In genomic region chr15:82177743-82178290, GRCm38 (mm10) we compare ENCODE assay signal across 29 mouse cellular contexts. TPM values are rescaled to one million over a fixed set of nuclear protein-coding genes. Genes with fewer than 3 reads are reported as not detected.
DNase-seq lines count a peak whose midpoint lies in the region; ATAC-seq lines count a peak whose summit lies in the region.
"Had no signal": no experiment of that assay in that cellular context is flagged by ENCODE, and none has a peak within 500 bp of the region (broad histone marks: within the 10 kb centered on the region; RNA-seq: fewer than 3 reads in every experiment).

No protein-coding gene starts in this region.

- peaks cover 97% of the 10 kb centered on the region for H3K36me3 ChIP-seq in hindbrain, embryonic 13.5 days
- H3K36me3 ChIP-seq in hindbrain, embryonic 12.5 days: peaks cover 95% of the 10 kb centered on the region
- peaks cover 85% of the 10 kb centered on the region for H3K36me3 ChIP-seq in hindbrain, embryonic 16.5 days (ENCODE audit: control insufficient read depth, insufficient read depth, low read length)
- H3K36me3 ChIP-seq in hindbrain, embryonic 11.5 days (ENCODE audit: control insufficient read depth, insufficient read depth, low read length): peaks cover 64% of the 10 kb centered on the region
- peaks cover 90% of the 10 kb centered on the region for H3K36me3 ChIP-seq in neural tube, embryonic 15.5 days

- H3K9me3 ChIP-seq in hindbrain, embryonic 13.5 days: 0 out of 2 replicates have a peak, but pooled peaks cover 5% of the 10 kb centered on the region
- H3K9me3 ChIP-seq in hindbrain, embryonic 12.5 days (replicated peaks): peaks cover 6% of the 10 kb centered on the region; the same call in 1 of the 2 replicates
- H3K9me3 ChIP-seq in hindbrain, embryonic 16.5 days (ENCODE audit: control insufficient read depth, low read length): no peaks in the 10 kb centered on the region
- H3K9me3 ChIP-seq in hindbrain, embryonic 11.5 days (ENCODE audit: control insufficient read depth, low read length): peaks cover 3% of the 10 kb centered on the region; the same call in 1 of the 2 replicates
- 0 out of 2 replicates have a peak, but pooled peaks cover 2% of the 10 kb centered on the region for H3K9me3 ChIP-seq in neural tube, embryonic 15.5 days (replicated peaks)
- H3K9me3 ChIP-seq: forebrain, embryonic 15.5 days had no signal

- H3K4me2 ChIP-seq in hindbrain, embryonic 13.5 days: no peak overlapping the region
- H3K4me2 ChIP-seq in hindbrain, embryonic 12.5 days (replicated peaks): no peak overlapping the region
- no peak overlapping the region for H3K4me2 ChIP-seq in hindbrain, embryonic 16.5 days (ENCODE audit: low read length)
- no peak overlapping the region for H3K4me2 ChIP-seq in hindbrain, embryonic 11.5 days (replicated peaks; ENCODE audit: low read depth, low read length)
- H3K4me2 ChIP-seq in neural tube, embryonic 15.5 days: no peak overlapping the region
- H3K4me2 ChIP-seq: embryonic facial prominence, embryonic 13.5 days; forebrain, embryonic 12.5 days; forebrain, embryonic 15.5 days had no signal

- H3K4me3 ChIP-seq in hindbrain, embryonic 13.5 days: no peak overlapping the region
- H3K4me3 ChIP-seq in hindbrain, embryonic 12.5 days: no peak overlapping the region
- H3K4me3 ChIP-seq in hindbrain, embryonic 16.5 days (ENCODE audit: low read length): no peak overlapping the region
- no peak overlapping the region for H3K4me3 ChIP-seq in hindbrain, embryonic 11.5 days (ENCODE audit: low read depth, low read length)
- no peak overlapping the region for H3K4me3 ChIP-seq in neural tube, embryonic 15.5 days (replicated peaks)
- H3K4me3 ChIP-seq: embryonic facial prominence, embryonic 10.5 days; embryonic facial prominence, embryonic 13.5 days; erythroblast, embryonic 14.5 days; forebrain, embryonic 12.5 days; forebrain, embryonic 15.5 days; heart, adult 2 months; heart, embryonic 10.5 days had no signal

- H3K27ac ChIP-seq in hindbrain, embryonic 13.5 days: peak overlapping the region; percentile 41; the same call in 1 of the 2 replicates
- no peak overlapping the region for H3K27ac ChIP-seq in hindbrain, embryonic 12.5 days
- no peak overlapping the region for H3K27ac ChIP-seq in hindbrain, embryonic 16.5 days (ENCODE audit: low read depth, low read length)
- no peak overlapping the region for H3K27ac ChIP-seq in hindbrain, embryonic 11.5 days (ENCODE audit: low read depth, low read length)
- peak overlapping the region; percentile 33; the same call in 1 of the 2 replicates for H3K27ac ChIP-seq in neural tube, embryonic 15.5 days (replicated peaks)
- H3K27ac ChIP-seq: embryonic facial prominence, embryonic 10.5 days; embryonic facial prominence, embryonic 13.5 days; forebrain, embryonic 12.5 days; forebrain, embryonic 15.5 days; heart, adult 2 months; heart, embryonic 10.5 days had no signal

- H3K9ac ChIP-seq in hindbrain, embryonic 13.5 days: no peak overlapping the region
- H3K9ac ChIP-seq in hindbrain, embryonic 12.5 days: no peak overlapping the region
- no peak overlapping the region; the same call in 1 of the 2 replicates for H3K9ac ChIP-seq in hindbrain, embryonic 16.5 days (ENCODE audit: low read depth, low read length)
- no peak overlapping the region for H3K9ac ChIP-seq in hindbrain, embryonic 11.5 days (ENCODE audit: low read depth, low read length)
- no peak overlapping the region for H3K9ac ChIP-seq in neural tube, embryonic 15.5 days (replicated peaks)
- H3K9ac ChIP-seq: embryonic facial prominence, embryonic 13.5 days; forebrain, embryonic 12.5 days; forebrain, embryonic 15.5 days had no signal

- H3K27me3 ChIP-seq in hindbrain, embryonic 13.5 days: no peaks in the 10 kb centered on the region
- H3K27me3 ChIP-seq in hindbrain, embryonic 12.5 days: no peaks in the 10 kb centered on the region
- H3K27me3 ChIP-seq in hindbrain, embryonic 16.5 days (replicated peaks; ENCODE audit: control insufficient read depth, insufficient read depth, low read length): no peaks in the 10 kb centered on the region
- H3K27me3 ChIP-seq in hindbrain, embryonic 11.5 days (ENCODE audit: control insufficient read depth, insufficient read depth, low read length): no peaks in the 10 kb centered on the region
- H3K27me3 ChIP-seq in neural tube, embryonic 15.5 days (replicated peaks): no peaks in the 10 kb centered on the region
- H3K27me3 ChIP-seq: embryonic facial prominence, embryonic 13.5 days; forebrain, embryonic 12.5 days; forebrain, embryonic 15.5 days; Patski had no signal

- 0 out of 2 replicates have a peak, but pooled peaks have one; percentile 57 for ATAC-seq in hindbrain, embryonic 13.5 days (ENCODE audit: low FRiP score)
- no peak for ATAC-seq in hindbrain, embryonic 12.5 days (ENCODE audit: low FRiP score)
- ATAC-seq in hindbrain, embryonic 16.5 days: 0 out of 2 replicates have a peak, but pooled peaks have one; percentile 32
- no peak for ATAC-seq in hindbrain, embryonic 11.5 days (ENCODE audit: low FRiP score)
- ATAC-seq in neural tube, embryonic 15.5 days (ENCODE audit: low FRiP score): 0 out of 2 replicates have a peak, but pooled peaks have one; percentile 40
- ATAC-seq: activated CD4-positive, CD25-positive, alpha-beta regulatory T cell, adult 4 months; forebrain, embryonic 15.5 days; inflammation-experienced regulatory T-cells, adult 6 months; Patski had no signal

- no peak for DNase-seq in hindbrain, embryonic 11.5 days (ENCODE audit: low spot score)
- DNase-seq in ES-CJ7 (ENCODE audit: low read depth, low spot score): peak; percentile 47
- DNase-seq in layer of hippocampus, postnatal 10 days (ENCODE audit: low spot score in 2 of 2): no peak
- DNase-seq: adrenal gland, adult 8-10 months; adrenal gland, postnatal 25 days; cerebellum, adult 8-10 months; cerebellum, postnatal 10 days; cerebellum, postnatal 36 days; embryo, embryonic 11 days; gastrocnemius, postnatal 36 days; heart, adult 2 months; kidney, adult 11 months had no signal

- 87% methylated on average over 7 of the region's 7 CpGs for WGBS in hindbrain, embryonic 13.5 days
- WGBS in hindbrain, embryonic 12.5 days: 88% methylated on average over 7 of the region's 7 CpGs
- WGBS in hindbrain, embryonic 16.5 days: 70% methylated on average over 7 of the region's 7 CpGs
- 91% methylated on average over 7 of the region's 7 CpGs for WGBS in hindbrain, embryonic 11.5 days
- 57% methylated on average over 7 of the region's 7 CpGs for WGBS in neural tube, embryonic 15.5 days

- H3K4me1 ChIP-seq in hindbrain, embryonic 13.5 days (replicated peaks): no peaks in the 10 kb centered on the region
- no peaks in the 10 kb centered on the region for H3K4me1 ChIP-seq in hindbrain, embryonic 12.5 days
- no peaks in the 10 kb centered on the region for H3K4me1 ChIP-seq in hindbrain, embryonic 16.5 days (ENCODE audit: control insufficient read depth, insufficient read depth, low read depth, low read length)
- no peaks in the 10 kb centered on the region for H3K4me1 ChIP-seq in hindbrain, embryonic 11.5 days (replicated peaks; ENCODE audit: control insufficient read depth, insufficient read depth, low read length)
- 0 out of 2 replicates have a peak, but pooled peaks cover 7% of the 10 kb centered on the region for H3K4me1 ChIP-seq in neural tube, embryonic 15.5 days
- H3K4me1 ChIP-seq: embryonic facial prominence, embryonic 10.5 days; embryonic facial prominence, embryonic 13.5 days; forebrain, embryonic 12.5 days; forebrain, embryonic 15.5 days had no signal

RNA-seq across cellular contexts. Expression of gene Srebf2, which starts 30.8 kb away (rescaled TPM):
- polyA plus RNA-seq in hindbrain, embryonic 13.5 days (2015; fragmentation: Nextera tagmentation; extraction: Ambion mirVana): 179 and 193 TPM in 2 replicates
- 230 and 244 TPM in 2 replicates for polyA plus RNA-seq in hindbrain, embryonic 12.5 days (2016; fragmentation: Nextera tagmentation; extraction: Ambion mirVana)
- polyA plus RNA-seq in hindbrain, embryonic 16.5 days (2015; fragmentation: Nextera tagmentation; extraction: Ambion mirVana): 179 and 196 TPM in 2 replicates
- polyA plus RNA-seq in hindbrain, embryonic 11.5 days (2014; fragmentation: Nextera tagmentation; extraction: Ambion mirVana): 143 and 144 TPM in 2 replicates
- polyA plus RNA-seq in neural tube, embryonic 15.5 days (2015; fragmentation: Nextera tagmentation; extraction: Ambion mirVana): 187 and 190 TPM in 2 replicates
- total RNA-seq in layer of hippocampus, postnatal 10 days (2021): 100 to 1,000 TPM; 191 to 198 TPM

RNA-seq across cellular contexts. Expression of gene Shisa8, which starts 34.8 kb away (rescaled TPM):
- 0.93 and 1.8 TPM in 2 replicates for polyA plus RNA-seq in hindbrain, embryonic 13.5 days (2015; fragmentation: Nextera tagmentation; extraction: Ambion mirVana)
- polyA plus RNA-seq in hindbrain, embryonic 12.5 days (2016; fragmentation: Nextera tagmentation; extraction: Ambion mirVana): 1.6 and 1.7 TPM in 2 replicates
- polyA plus RNA-seq in hindbrain, embryonic 16.5 days (2015; fragmentation: Nextera tagmentation; extraction: Ambion mirVana): 3.4 and 4.2 TPM in 2 replicates
- 1.0 and 1.9 TPM in 2 replicates for polyA plus RNA-seq in hindbrain, embryonic 11.5 days (2014; fragmentation: Nextera tagmentation; extraction: Ambion mirVana)
- 4.6 and 6.7 TPM in 2 replicates for polyA plus RNA-seq in neural tube, embryonic 15.5 days (2015; fragmentation: Nextera tagmentation; extraction: Ambion mirVana)
- total RNA-seq in layer of hippocampus, postnatal 10 days (2021): 1 to 10 TPM; 2.0 to 3.1 TPM
- total RNA-seq: gastrocnemius, adult 8-10 months; gastrocnemius, postnatal 36 days; granulocyte monocyte progenitor cell, adult 5-6 weeks had no signal
- polyA plus RNA-seq: activated CD4-positive, CD25-positive, alpha-beta regulatory T cell, adult 4 months; G1E; inflammation-experienced regulatory T-cells, adult 6 months had no signal

RNA-seq across cellular contexts. Expression of gene Tnfrsf13c, which starts 46.4 kb away (rescaled TPM):
- polyA plus RNA-seq in hindbrain, embryonic 13.5 days (2015; fragmentation: Nextera tagmentation; extraction: Ambion mirVana): not detected in 2 replicates
- 0.18 and 0.34 TPM in 2 replicates for polyA plus RNA-seq in hindbrain, embryonic 12.5 days (2016; fragmentation: Nextera tagmentation; extraction: Ambion mirVana)
- 0.10 and 0.31 TPM in 2 replicates for polyA plus RNA-seq in hindbrain, embryonic 16.5 days (2015; fragmentation: Nextera tagmentation; extraction: Ambion mirVana)
- polyA plus RNA-seq in hindbrain, embryonic 11.5 days (2014; fragmentation: Nextera tagmentation; extraction: Ambion mirVana): 0.35 and 0.62 TPM in 2 replicates
- polyA plus RNA-seq in neural tube, embryonic 15.5 days (2015; fragmentation: Nextera tagmentation; extraction: Ambion mirVana): 0.66 and 0.90 TPM in 2 replicates
- 1 to 10 TPM in 1 of 2 experiments, under 1 TPM in 1; 0.69 to 1.0 TPM for total RNA-seq in layer of hippocampus, postnatal 10 days (2021)
- total RNA-seq: gastrocnemius, adult 8-10 months; gastrocnemius, postnatal 36 days had no signal
- polyA plus RNA-seq: heart, postnatal 0 days had no signal

RNA-seq across cellular contexts. Expression of gene Ccdc134, which starts 50.1 kb away (rescaled TPM):
- polyA plus RNA-seq in hindbrain, embryonic 13.5 days (2015; fragmentation: Nextera tagmentation; extraction: Ambion mirVana): 13.0 and 14.8 TPM in 2 replicates
- 17.0 and 17.1 TPM in 2 replicates for polyA plus RNA-seq in hindbrain, embryonic 12.5 days (2016; fragmentation: Nextera tagmentation; extraction: Ambion mirVana)
- 10.6 and 11.9 TPM in 2 replicates for polyA plus RNA-seq in hindbrain, embryonic 16.5 days (2015; fragmentation: Nextera tagmentation; extraction: Ambion mirVana)
- polyA plus RNA-seq in hindbrain, embryonic 11.5 days (2014; fragmentation: Nextera tagmentation; extraction: Ambion mirVana): 17.0 and 17.2 TPM in 2 replicates
- 11.1 and 13.6 TPM in 2 replicates for polyA plus RNA-seq in neural tube, embryonic 15.5 days (2015; fragmentation: Nextera tagmentation; extraction: Ambion mirVana)
- 10 to 100 TPM; 10.7 to 13.5 TPM for total RNA-seq in layer of hippocampus, postnatal 10 days (2021)

Comparison
In these comparisons a context has a peak if more than half of its experiments do, and no peak if none do; other contexts are left out.
1. ATAC-seq: peak in hindbrain, embryonic 13.5 days (single experiment), hindbrain, embryonic 16.5 days (single experiment) and neural tube, embryonic 15.5 days (single experiment); none in hindbrain, embryonic 12.5 days (single experiment) and hindbrain, embryonic 11.5 days (single experiment).
2. H3K27ac ChIP-seq: peak in hindbrain, embryonic 13.5 days (single experiment) and neural tube, embryonic 15.5 days (single experiment); none in hindbrain, embryonic 12.5 days (single experiment), hindbrain, embryonic 16.5 days (single experiment) and hindbrain, embryonic 11.5 days (single experiment).